Mouse (Mus musculus) inflammation-experienced regulatory T-cells, adult 6 months (primary cell): ENCODE measurements at regions not wholly inside any gene's neighbourhood (a gene's known extent, or its start where the extent isn't known, plus 50 kb on each side); places are given as distances from the start of the nearest gene placed in this dataset.

Experiments used
- ATAC-seq: one replicate; pipeline ENCODE4 v1.8.0; 2017

GRCm38 (mm10) chr8:36364567-36365231 is 599.1 kb downstream of the Gm19410 start:
- no peak for ATAC-seq

- no peak for ATAC-seq
These were observed 600.4 kb downstream of the Gm19410 start for GRCm38 (mm10) chr8:36365945-36366344.

- ATAC-seq, result no peak
These were observed 611.2 kb downstream of the Gm19410 start for GRCm38 (mm10) chr8:36376579-36377350.

GRCm38 (mm10) chr8:36394487-36394886 is 598.9 kb upstream of the AI429214 start:
- ATAC-seq, result no peak

GRCm38 (mm10) chr8:36396493-36396892 is 596.9 kb upstream of the AI429214 start:
- ATAC-seq, result no peak

GRCm38 (mm10) chr8:36406706-36407105 is 586.7 kb upstream of the AI429214 start:
- no peak for ATAC-seq
